Mouse (Mus musculus): ENCODE measurements around the gene Dld. TPM values are rescaled to one million over a fixed set of nuclear protein-coding genes. Genes with fewer than 3 reads are reported as not detected.

The Dld gene
- polyA plus RNA-seq (2015; fragmentation: Nextera tagmentation; extraction: Ambion mirVana), result 115 and 126 TPM in 2 replicates

GRCm38 (mm10) chr12:31350944-31351928 is at the start of gene Dld:
Gene Dld, minus strand, starts transcription at chr12:31351453.
- Histone ChIP-seq H3K36me3 (peaks cover 19% of the 10 kb centered on the region), H3K4me1 (peaks cover 16% of the 10 kb centered on the region), H3K9ac (replicated peaks) (peak within 1 kb of the TSS; percentile 96), H3K4me2 (replicated peaks) (peak within 1 kb of the TSS; percentile 72), H3K27me3 (no peaks in the 10 kb centered on the region), H3K27ac (replicated peaks) (peak within 1 kb of the TSS; percentile 69), H3K4me3 (peak within 1 kb of the TSS; percentile 99), H3K9me3 (no peaks in the 10 kb centered on the region)
- peak; percentile 99 for ATAC-seq (replicated peaks)
- 8% methylated on average over 47 of the region's 66 CpGs for WGBS

- H3K27me3 ChIP-seq, result no peaks in the 10 kb centered on the region
Observed at GRCm38 (mm10) chr12:31400821-31401220, 49.6 kb upstream of the Dld start.

GRCm38 (mm10) chr12:31397709-31398108 is 46.5 kb upstream of the Dld start:
- Histone ChIP-seq H3K4me1 (no peaks in the 10 kb centered on the region), H3K4me3 (no peak overlapping the region), H3K27ac (replicated peaks) (no peak overlapping the region), H3K9me3 (no peaks in the 10 kb centered on the region), H3K9ac (replicated peaks) (no peak overlapping the region), H3K4me2 (replicated peaks) (no peak overlapping the region), H3K36me3 (no peaks in the 10 kb centered on the region), H3K27me3 (no peaks in the 10 kb centered on the region)
- no peak for ATAC-seq (replicated peaks)
- 90% methylated on average over 4 of the region's 4 CpGs for WGBS

More at GRCm38 (mm10) chr12:31400821-31401220, 49.6 kb upstream of the Dld start:
- H3K9me3 ChIP-seq, result no peaks in the 10 kb centered on the region
- H3K4me2 ChIP-seq (replicated peaks), result no peak overlapping the region
- no peaks in the 10 kb centered on the region for H3K36me3 ChIP-seq
- no peak overlapping the region for H3K27ac ChIP-seq (replicated peaks)
- no peak overlapping the region for H3K9ac ChIP-seq (replicated peaks)
- 92% methylated on average over 1 of the region's 1 CpGs for WGBS
- no peak for ATAC-seq (replicated peaks)
- no peaks in the 10 kb centered on the region for H3K4me1 ChIP-seq
- no peak overlapping the region for H3K4me3 ChIP-seq

GRCm38 (mm10) chr12:31395895-31396294 is 44.6 kb upstream of the Dld start:
- Histone ChIP-seq H3K27me3 (no peaks in the 10 kb centered on the region), H3K4me2 (replicated peaks) (no peak overlapping the region), H3K27ac (replicated peaks) (no peak overlapping the region), H3K4me1 (no peaks in the 10 kb centered on the region), H3K36me3 (no peaks in the 10 kb centered on the region), H3K4me3 (no peak overlapping the region), H3K9me3 (no peaks in the 10 kb centered on the region), H3K9ac (replicated peaks) (no peak overlapping the region)
- 91% methylated on average over 1 of the region's 1 CpGs for WGBS
- no peak for ATAC-seq (replicated peaks)

GRCm38 (mm10) chr12:31391696-31392095 is 40.4 kb upstream of the Dld start:
- Histone ChIP-seq H3K4me3 (no peak overlapping the region), H3K27ac (replicated peaks) (no peak overlapping the region), H3K4me2 (replicated peaks) (no peak overlapping the region), H3K9ac (replicated peaks) (no peak overlapping the region), H3K9me3 (no peaks in the 10 kb centered on the region), H3K36me3 (no peaks in the 10 kb centered on the region), H3K4me1 (no peaks in the 10 kb centered on the region), H3K27me3 (no peaks in the 10 kb centered on the region)
- 95% methylated on average over 12 of the region's 12 CpGs for WGBS
- ATAC-seq (replicated peaks), result no peak

- Histone ChIP-seq H3K4me3 (no peak within 1 kb of the TSS), H3K4me2 (replicated peaks) (no peak within 1 kb of the TSS), H3K9me3 (no peaks in the 10 kb centered on the region), H3K27me3 (no peaks in the 10 kb centered on the region), H3K9ac (replicated peaks) (no peak within 1 kb of the TSS), H3K36me3 (no peaks in the 10 kb centered on the region), H3K27ac (replicated peaks) (no peak within 1 kb of the TSS), H3K4me1 (no peaks in the 10 kb centered on the region)
- ATAC-seq (replicated peaks), result no peak
- WGBS, result 86% methylated on average over 3 of the region's 3 CpGs
Observed at GRCm38 (mm10) chr12:31390571-31390970, 39.3 kb upstream of the Dld start, which contains the start of gene Slc26a3. Gene Slc26a3, plus strand, starts transcription at chr12:31390871.

GRCm38 (mm10) chr12:31387303-31387702 is 36.0 kb upstream of the Dld start:
- H3K27me3 ChIP-seq, result no peaks in the 10 kb centered on the region
- 83% methylated on average over 3 of the region's 3 CpGs for WGBS
- no peaks in the 10 kb centered on the region for H3K9me3 ChIP-seq
- no peak overlapping the region for H3K4me3 ChIP-seq
- H3K4me2 ChIP-seq (replicated peaks), result no peak overlapping the region
- ATAC-seq (replicated peaks), result no peak
- H3K27ac ChIP-seq (replicated peaks), result no peak overlapping the region
- H3K36me3 ChIP-seq, result no peaks in the 10 kb centered on the region
- H3K4me1 ChIP-seq, result no peaks in the 10 kb centered on the region
- no peak overlapping the region for H3K9ac ChIP-seq (replicated peaks)

- no peak overlapping the region for H3K4me3 ChIP-seq
Observed at GRCm38 (mm10) chr12:31382451-31382850, 31.2 kb upstream of the Dld start.

GRCm38 (mm10) chr12:31380878-31381277 is 29.6 kb upstream of the Dld start:
- 0% methylated on average over 2 of the region's 2 CpGs for WGBS
- Histone ChIP-seq H3K27me3 (no peaks in the 10 kb centered on the region), H3K9me3 (no peaks in the 10 kb centered on the region), H3K4me1 (peaks cover 14% of the 10 kb centered on the region), H3K36me3 (no peaks in the 10 kb centered on the region), H3K4me2 (replicated peaks) (no peak overlapping the region), H3K4me3 (no peak overlapping the region), H3K9ac (replicated peaks) (no peak overlapping the region), H3K27ac (replicated peaks) (no peak overlapping the region)
- ATAC-seq (replicated peaks), result peak; percentile 68

More at GRCm38 (mm10) chr12:31382451-31382850, 31.2 kb upstream of the Dld start:
- no peak for ATAC-seq (replicated peaks)
- Histone ChIP-seq H3K9me3 (no peaks in the 10 kb centered on the region), H3K27ac (replicated peaks) (no peak overlapping the region), H3K4me2 (replicated peaks) (no peak overlapping the region), H3K36me3 (no peaks in the 10 kb centered on the region), H3K4me1 (peaks cover 6% of the 10 kb centered on the region; the same call in 1 of the 2 replicates), H3K9ac (replicated peaks) (no peak overlapping the region), H3K27me3 (no peaks in the 10 kb centered on the region)
- WGBS, result 81% methylated on average over 2 of the region's 2 CpGs

- Histone ChIP-seq H3K27me3 (no peaks in the 10 kb centered on the region), H3K4me1 (peaks cover 18% of the 10 kb centered on the region), H3K27ac (replicated peaks) (no peak overlapping the region), H3K9ac (replicated peaks) (no peak overlapping the region), H3K4me2 (replicated peaks) (no peak overlapping the region), H3K4me3 (no peak overlapping the region), H3K9me3 (no peaks in the 10 kb centered on the region), H3K36me3 (no peaks in the 10 kb centered on the region)
- WGBS, result 76% methylated on average over 11 of the region's 11 CpGs
- ATAC-seq (replicated peaks), result no peak
Observed at GRCm38 (mm10) chr12:31377241-31377640, 26.0 kb upstream of the Dld start.

GRCm38 (mm10) chr12:31376326-31376950 is 25.2 kb upstream of the Dld start:
- Histone ChIP-seq H3K9ac (replicated peaks) (peak overlapping the region; percentile 50), H3K9me3 (no peaks in the 10 kb centered on the region), H3K4me2 (replicated peaks) (peak overlapping the region; percentile 53), H3K36me3 (no peaks in the 10 kb centered on the region), H3K4me1 (peaks cover 18% of the 10 kb centered on the region), H3K27me3 (no peaks in the 10 kb centered on the region), H3K4me3 (peak overlapping the region; percentile 35), H3K27ac (replicated peaks) (0 out of 2 replicates have a peak overlapping the region, but pooled peaks have one; percentile 12)
- 10% methylated on average over 13 of the region's 13 CpGs for WGBS
- ATAC-seq (replicated peaks), result peak; percentile 55; the same call in 1 of the 2 replicates

GRCm38 (mm10) chr12:31375283-31375615 is 24.0 kb upstream of the Dld start:
- no peak for ATAC-seq (replicated peaks)
- Histone ChIP-seq H3K9me3 (no peaks in the 10 kb centered on the region), H3K9ac (replicated peaks) (no peak overlapping the region), H3K36me3 (no peaks in the 10 kb centered on the region), H3K27me3 (no peaks in the 10 kb centered on the region), H3K4me2 (replicated peaks) (no peak overlapping the region), H3K27ac (replicated peaks) (no peak overlapping the region), H3K4me3 (no peak overlapping the region), H3K4me1 (peaks cover 12% of the 10 kb centered on the region)
- WGBS, result 80% methylated on average over 4 of the region's 4 CpGs

All from forebrain, embryonic 15.5 days (tissue).